Comparison of ENCODE assay signal across 9 mouse cellular contexts in the genomic region with DNA sequence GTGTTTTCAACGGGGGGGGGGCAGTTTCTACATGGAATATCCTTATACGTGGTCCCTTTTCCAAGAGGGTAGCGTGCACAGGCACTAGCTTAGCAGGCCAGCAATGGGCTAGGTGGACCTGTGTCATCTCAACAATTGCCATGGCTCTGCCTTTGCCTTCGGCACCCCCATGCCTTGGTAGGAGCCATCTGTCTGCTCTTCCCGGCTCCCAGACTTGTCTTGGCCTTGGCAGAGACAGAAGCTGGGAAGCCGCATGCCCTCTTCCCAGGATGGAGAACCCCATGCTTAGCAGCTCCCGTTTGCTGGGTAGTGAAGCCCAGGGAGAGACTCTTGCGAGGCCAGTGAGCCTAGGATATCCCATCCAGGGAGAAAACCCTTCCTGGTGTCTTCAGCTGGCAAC. TPM values are rescaled to one million over a fixed set of nuclear protein-coding genes. Genes with fewer than 3 reads are reported as not detected.
DNase-seq lines count a peak whose midpoint lies in the region.
"Had no signal": no experiment of that assay in that cellular context is flagged by ENCODE, and none has a peak within 500 bp of the region (broad histone marks: within the 10 kb centered on the region; RNA-seq: fewer than 3 reads in every experiment).

No protein-coding gene starts in this region.

- peak; percentile 44 to 56 for DNase-seq in cerebellum, adult 18-20 months
- no peak for DNase-seq in cerebellum, postnatal 14 days
- peak; percentile 81 for DNase-seq in heart, adult 11 months
- DNase-seq in heart, postnatal 4 days, result no peak
- DNase-seq in right cerebral cortex, adult 2 months (ENCODE audit: low spot score in 2 of 2), result peak; percentile 1 to 2
- DNase-seq in right cerebral cortex, adult 18-20 months, result no peak
- no peak for DNase-seq in lung, postnatal 25 days (ENCODE audit: low spot score)
- DNase-seq: gastrocnemius, postnatal 10 days; heart, adult 2 months had no signal

RNA-seq across cellular contexts. Expression of a gene that starts 54.3 kb away (rescaled TPM):
- total RNA-seq in heart, postnatal 4 days (2021), result 10 to 100 TPM; 20.9 to 21.1 TPM

Comparison
In these comparisons a context has a peak if more than half of its experiments do, and no peak if none do; other contexts are left out.
1. DNase-seq: peak in cerebellum, adult 18-20 months (2 of 2), heart, adult 11 months (single experiment) and right cerebral cortex, adult 2 months (2 of 2); none in cerebellum, postnatal 14 days (0 of 2), heart, postnatal 4 days (single experiment), right cerebral cortex, adult 18-20 months (single experiment) and lung, postnatal 25 days (single experiment).